Mouse (Mus musculus) intestine, postnatal 0 days (tissue): Measurements from ENCODE around the gene Afdn. TPM values are rescaled to one million over a fixed set of nuclear protein-coding genes. Genes with fewer than 3 reads are reported as not detected.

Experiments used
- ATAC-seq: fragments of 200-750 bp; cut with Nextera tagmentation; 2 replicates; pipeline ENCODE4 v1.8.0; 2017; ENCODE audit warnings: mild to moderate bottlenecking, moderate TSS enrichment, moderate library complexity
- H3K27ac ChIP-seq: fragments of 300-500 bp; sonication (generic); 2 replicates; pipeline ENCODE4 v1.5.1; 2014; ENCODE audit warnings: mild to moderate bottlenecking, low read depth, low read length, moderate library complexity
- H3K27me3 ChIP-seq: fragments of 300-500 bp; sonication (generic); replicated peaks from 2 replicates; pipeline ENCODE4 v1.6.1; 2014; ENCODE audit warnings: low read length, mixed read lengths; ENCODE audit not compliant: control insufficient read depth, insufficient read depth
- H3K36me3 ChIP-seq: fragments of 300-500 bp; sonication (generic); 2 replicates; pipeline ENCODE4 v1.6.1; 2014; ENCODE audit warnings: mild to moderate bottlenecking, moderate library complexity; ENCODE audit not compliant: control insufficient read depth, insufficient read depth
- H3K4me1 ChIP-seq: fragments of 300-500 bp; sonication (generic); replicated peaks from 2 replicates; pipeline ENCODE4 v1.6.1; 2014; ENCODE audit warnings: antibody characterized with exemption, low read length, mixed read lengths; ENCODE audit not compliant: control insufficient read depth, insufficient read depth
- H3K4me2 ChIP-seq: fragments of 300-500 bp; sonication (generic); replicated peaks from 2 replicates; pipeline ENCODE4 v1.6.1; 2014; ENCODE audit warnings: low read depth, mild to moderate bottlenecking, moderate library complexity
- H3K4me3 ChIP-seq: fragments of 300-500 bp; sonication (generic); 2 replicates; pipeline ENCODE4 v1.5.1; 2014; ENCODE audit warnings: low read depth, low read length
- H3K9ac ChIP-seq: fragments of 300-500 bp; sonication (generic); 2 replicates; pipeline ENCODE4 v1.6.1; 2014; ENCODE audit warnings: mild to moderate bottlenecking, low read depth, low read length
- H3K9me3 ChIP-seq: fragments of 300-500 bp; sonication (generic); 2 replicates; pipeline ENCODE4 v1.6.1; 2016; ENCODE audit warnings: mixed run types; ENCODE audit not compliant: control insufficient read depth
- CTCF ChIP-seq: sonication (generic); IDR thresholded peaks from 2 replicates; pipeline ENCODE4 v1.5.1; 2016; ENCODE audit warnings: low read depth, mild to moderate bottlenecking, control low read depth, antibody characterized with exemption, moderate library complexity
- WGBS: fragments of 180-500 bp; shearing (Covaris S2); extraction: QIAGEN DNeasy Blood & Tissue Kit; methylation state at CpG from one replicate; pipeline ENCODE4 v1.1.7; 2014; 5-methylcytosine and 5-hydroxymethylcytosine counted together
- polyA plus RNA-seq: library from polyadenylated mRNA; unstranded; fragments of >200 nt; fragmentation: Nextera tagmentation; extraction: Ambion mirVana; gene quantifications from 2 replicates; pipeline ENCODE4 v1.2.1, GENCODE M21; 2015

Gene Afdn
- 67.1 and 80.7 TPM in 2 replicates for polyA plus RNA-seq

DNA sequence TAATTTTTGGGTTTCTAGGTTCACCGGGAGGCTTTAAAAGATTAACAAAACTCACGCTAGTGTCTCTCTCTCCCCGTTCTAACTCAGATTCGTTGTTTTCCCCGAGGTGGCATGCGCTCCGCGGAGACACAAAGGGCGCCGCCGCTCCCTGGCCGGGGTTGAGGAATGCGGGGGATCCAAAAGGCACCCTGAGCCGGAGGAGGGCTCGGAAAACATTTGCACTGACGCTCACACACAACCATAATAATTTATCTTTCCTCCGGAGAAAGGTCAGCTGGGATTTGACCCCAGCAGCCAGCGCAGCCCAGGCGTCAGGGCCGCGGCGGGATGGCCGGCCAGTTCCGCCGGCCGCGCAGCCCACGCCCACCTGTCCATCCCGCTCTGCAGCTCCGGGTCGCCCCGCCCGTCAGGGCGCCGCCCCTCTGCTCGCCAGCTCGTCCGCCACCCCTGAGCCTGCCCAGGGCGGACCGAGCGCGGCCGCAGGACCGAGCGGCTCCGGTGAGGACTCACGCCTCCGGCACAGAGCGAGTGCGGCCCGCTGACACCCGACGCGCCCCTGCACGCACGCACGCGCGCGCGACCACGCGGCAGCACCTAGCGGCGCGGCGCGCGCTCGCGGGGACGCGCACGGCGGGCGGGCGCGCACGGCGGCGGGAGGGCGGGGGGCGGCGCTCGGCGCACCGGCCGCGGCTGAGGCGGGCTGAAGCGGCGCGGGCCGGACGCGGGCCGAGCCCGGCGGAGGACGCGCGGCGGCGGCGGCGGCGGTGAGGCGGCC lies at the start of gene Afdn:
Afdn (plus strand) TSS at position 687 of the 775 bp plus-strand sequence.
- Histone ChIP-seq H3K36me3 (no peaks in the 10 kb centered on the region), H3K4me3 (peak within 1 kb of the TSS; percentile 90), H3K4me1 (no peaks in the 10 kb centered on the region), H3K9ac (peak within 1 kb of the TSS; percentile 90), H3K4me2 (peak within 1 kb of the TSS; percentile 97), H3K9me3 (no peaks in the 10 kb centered on the region), H3K27me3 (no peaks in the 10 kb centered on the region), H3K27ac (peak within 1 kb of the TSS; percentile 94)
- no peak for TF ChIP-seq CTCF
- ATAC-seq, result peak; percentile 95
- under 1% methylated on average over 90 of the region's 108 CpGs for WGBS

DNA sequence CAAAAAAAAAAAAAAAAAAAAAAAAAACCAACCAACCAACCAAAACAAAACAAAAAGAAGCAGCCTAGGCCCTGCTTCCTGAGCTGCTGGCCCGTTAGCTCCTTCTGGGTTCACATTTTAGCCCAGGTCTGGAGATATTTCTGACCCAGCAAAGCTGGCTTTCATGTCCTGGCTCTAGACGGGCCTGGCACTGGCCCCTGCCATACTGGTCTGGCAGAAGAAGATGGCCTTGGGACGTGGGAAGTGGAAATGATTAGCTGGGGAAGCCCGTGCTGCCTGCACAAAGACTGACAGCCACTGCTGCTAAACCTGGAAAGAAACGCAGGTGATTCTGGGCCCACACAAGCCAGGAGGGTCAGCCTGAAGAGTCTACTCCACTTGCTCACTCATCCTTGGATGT lies 49.2 kb upstream of the Afdn start:
- ATAC-seq, result no peak
- WGBS, result 76% methylated on average over 5 of the region's 5 CpGs
- Histone ChIP-seq H3K9me3 (no peaks in the 10 kb centered on the region), H3K4me1 (no peaks in the 10 kb centered on the region), H3K9ac (no peak overlapping the region), H3K4me3 (no peak overlapping the region), H3K36me3 (no peaks in the 10 kb centered on the region), H3K27ac (no peak overlapping the region), H3K4me2 (no peak overlapping the region), H3K27me3 (no peaks in the 10 kb centered on the region)
- TF ChIP-seq CTCF, result no peak

DNA sequence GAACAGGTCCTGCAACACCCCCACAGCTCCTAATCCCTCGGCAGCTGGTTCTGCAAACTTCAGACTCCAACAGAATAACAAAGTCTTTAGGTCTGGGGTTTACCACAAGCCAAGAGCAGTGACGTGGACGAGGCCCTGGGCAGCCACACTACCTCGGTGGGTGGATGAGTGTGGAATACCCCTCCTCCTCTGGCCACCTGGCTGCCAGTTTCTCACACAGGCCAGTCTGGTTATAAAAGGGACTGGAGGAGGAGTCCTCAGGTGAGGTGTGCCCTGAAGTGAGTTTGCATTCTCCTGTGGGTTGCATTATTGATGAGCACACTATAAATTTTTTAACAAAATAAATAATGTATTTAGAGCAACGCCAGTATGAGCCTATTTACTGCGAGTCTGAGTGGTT lies 48.2 kb upstream of the Afdn start:
- WGBS, result 70% methylated on average over 6 of the region's 6 CpGs

DNA sequence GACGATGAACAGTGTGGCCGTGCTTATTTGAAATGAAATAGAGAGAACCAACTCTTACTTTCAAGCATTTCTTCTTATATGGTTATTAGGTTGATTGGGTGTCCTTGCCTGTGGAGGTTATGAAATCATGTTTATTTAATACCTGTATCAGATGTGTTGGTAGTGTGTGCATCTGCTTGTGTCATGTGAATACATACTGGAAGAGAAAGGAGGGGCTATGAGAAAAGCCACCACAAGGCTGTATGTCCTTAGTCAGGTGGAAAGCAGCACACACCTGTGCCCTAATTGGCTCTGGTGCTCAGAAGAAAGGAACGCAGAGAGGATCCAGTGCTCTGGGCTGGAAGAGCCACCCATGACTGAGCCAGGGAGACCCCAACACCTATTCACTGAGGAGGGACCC lies 47.8 kb upstream of the Afdn start:
- Histone ChIP-seq H3K4me1 (no peaks in the 10 kb centered on the region), H3K9me3 (no peaks in the 10 kb centered on the region), H3K4me3 (no peak overlapping the region), H3K36me3 (no peaks in the 10 kb centered on the region), H3K27me3 (no peaks in the 10 kb centered on the region), H3K27ac (no peak overlapping the region), H3K4me2 (no peak overlapping the region), H3K9ac (no peak overlapping the region)
- no peak for TF ChIP-seq CTCF
- WGBS, result 94% methylated on average over 3 of the region's 3 CpGs
- no peak for ATAC-seq

More for the DNA sequence above, 48.2 kb upstream of the Afdn start:
- no peak overlapping the region for H3K4me3 ChIP-seq
- no peak overlapping the region for H3K4me2 ChIP-seq
- TF ChIP-seq CTCF, result no peak
- no peak overlapping the region for H3K27ac ChIP-seq
- no peaks in the 10 kb centered on the region for H3K9me3 ChIP-seq
- H3K27me3 ChIP-seq, result no peaks in the 10 kb centered on the region
- no peaks in the 10 kb centered on the region for H3K4me1 ChIP-seq
- no peak overlapping the region for H3K9ac ChIP-seq
- no peaks in the 10 kb centered on the region for H3K36me3 ChIP-seq
- ATAC-seq, result no peak

DNA sequence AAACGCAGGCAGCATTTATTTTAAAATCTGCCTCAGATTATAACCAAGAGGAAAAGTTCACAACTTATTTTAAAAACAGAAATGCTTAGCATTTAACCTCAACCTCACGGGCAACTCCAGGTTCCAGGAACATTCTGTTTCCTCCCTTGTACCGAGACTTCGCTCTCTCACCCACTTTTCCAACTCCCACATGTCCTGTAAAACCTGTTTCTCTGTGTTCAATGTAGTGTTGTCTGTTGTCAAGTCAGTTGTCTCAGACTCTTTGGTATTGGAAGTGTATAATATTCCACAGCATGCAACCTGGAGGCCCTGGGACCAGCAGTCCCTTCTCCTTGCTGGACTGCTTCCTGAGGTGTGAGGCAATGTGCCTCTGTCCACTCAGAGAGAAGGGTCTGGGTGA lies 46.2 kb upstream of the Afdn start:
- Histone ChIP-seq H3K36me3 (no peaks in the 10 kb centered on the region), H3K27me3 (no peaks in the 10 kb centered on the region), H3K27ac (no peak overlapping the region), H3K4me2 (no peak overlapping the region), H3K4me1 (no peaks in the 10 kb centered on the region), H3K9ac (no peak overlapping the region), H3K9me3 (no peaks in the 10 kb centered on the region), H3K4me3 (no peak overlapping the region)
- TF ChIP-seq CTCF, result no peak
- WGBS, result 87% methylated on average over 4 of the region's 4 CpGs
- ATAC-seq, result no peak

DNA sequence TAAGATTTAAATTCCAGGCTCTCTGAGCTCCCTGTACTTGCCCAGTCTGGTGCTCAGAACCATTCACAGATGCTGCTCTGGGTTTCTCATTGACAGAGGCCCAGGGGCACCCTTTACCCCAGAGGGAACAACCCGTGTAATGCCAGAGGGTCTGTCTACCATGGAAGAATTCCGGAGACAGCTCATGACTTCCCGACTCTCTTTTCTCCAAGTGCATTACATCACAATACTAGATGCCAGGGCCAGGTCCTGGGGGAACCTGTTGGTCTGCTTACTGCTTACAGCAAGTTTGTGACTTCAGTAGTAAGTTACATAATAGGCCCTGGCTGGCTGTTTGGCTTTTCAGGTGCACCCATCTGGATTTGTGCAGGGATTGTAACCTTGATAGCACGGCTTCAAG lies 45.7 kb upstream of the Afdn start:
- Histone ChIP-seq H3K36me3 (no peaks in the 10 kb centered on the region), H3K27ac (no peak overlapping the region)

More for the DNA sequence above, 45.7 kb upstream of the Afdn start:
- Histone ChIP-seq H3K4me1 (no peaks in the 10 kb centered on the region), H3K4me3 (no peak overlapping the region), H3K27me3 (no peaks in the 10 kb centered on the region), H3K4me2 (no peak overlapping the region), H3K9ac (no peak overlapping the region), H3K9me3 (no peaks in the 10 kb centered on the region)
- no peak for ATAC-seq
- whole genome bisulfite sequencing, result 65% methylated on average over 4 of the region's 4 CpGs
- TF ChIP-seq CTCF, result no peak
